Mouse (Mus musculus): ENCODE data around the gene Slain2. TPM values are rescaled to one million over a fixed set of nuclear protein-coding genes. Genes with fewer than 3 reads are reported as not detected.
A peak's percentile ranks its signal among the peaks of the same experiment; 100 is the strongest.
"Not testable (repeated sequence)": the region's sequence is repeated elsewhere in the genome, so short reads cannot be mapped to it uniquely, and the experiment has no call there.

Gene Slain2
- polyA plus RNA-seq, 1 experiment from 2014 or later: 32.6 TPM

DNA sequence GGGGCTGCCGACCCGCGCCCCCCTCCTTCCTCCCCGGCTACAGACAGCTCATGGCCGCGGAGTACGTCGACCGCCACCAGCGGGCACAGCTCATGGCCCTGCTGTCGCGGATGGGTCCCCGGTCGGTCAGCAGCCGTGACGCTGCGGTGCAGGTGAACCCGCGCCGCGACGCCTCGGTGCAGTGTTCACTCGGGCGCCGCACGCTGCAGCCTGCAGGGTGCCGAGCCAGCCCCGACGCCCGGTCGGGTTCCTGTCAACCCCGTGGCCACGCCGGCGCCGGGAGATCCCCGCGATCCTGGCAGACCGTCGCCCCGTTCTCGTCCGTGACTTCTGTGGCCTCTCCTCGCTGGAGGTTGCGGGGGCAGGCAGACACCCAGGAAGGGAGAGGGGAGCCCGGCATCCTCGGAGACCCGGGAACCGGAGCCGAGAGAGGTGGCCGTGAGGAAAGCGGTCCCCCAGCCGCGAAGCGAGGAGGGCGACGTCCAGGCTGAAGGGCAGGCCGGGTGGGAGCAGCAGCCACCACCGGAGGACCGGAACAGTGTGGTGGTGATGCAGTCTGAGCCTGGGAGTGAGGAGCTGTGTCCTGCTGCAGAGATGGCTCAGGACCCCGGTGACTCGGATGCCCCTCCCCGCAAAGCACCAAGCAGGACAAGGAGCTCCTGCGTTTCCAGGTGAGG, 99.6 kb downstream of the Slain2 start:
- ATAC-seq (ENCODE audit: insufficient number of reproducible peaks, low FRiP score): 0 out of 2 replicates have a peak, but pooled peaks have one; percentile 36

DNA sequence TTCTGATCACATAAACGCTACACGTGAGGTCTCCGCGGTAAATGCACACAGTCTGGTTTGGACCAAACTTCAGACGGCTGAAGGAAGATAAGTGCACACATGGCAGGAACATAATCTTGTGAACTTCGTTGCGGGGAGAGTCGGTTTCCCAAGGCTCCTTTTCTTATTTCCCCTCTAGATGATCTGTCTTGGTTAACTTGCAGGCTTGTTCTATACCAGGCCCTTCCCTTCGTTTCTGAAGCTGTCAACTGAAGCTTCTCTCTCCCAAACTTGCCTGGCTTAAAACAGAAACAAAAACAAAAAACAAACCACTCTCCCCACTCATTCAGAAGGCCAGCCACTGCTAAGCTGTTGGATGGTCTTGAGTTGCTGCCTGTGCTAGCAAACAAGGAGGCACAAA, 100.6 kb downstream of the Slain2 start:
- no peaks in the 10 kb centered on the region for H3K36me3 ChIP-seq
- no peak overlapping the region for H3K27ac ChIP-seq (ENCODE audit: poor library complexity, severe bottlenecking)
- H3K4me2 ChIP-seq: no peak overlapping the region
- H3K27me3 ChIP-seq (replicated peaks): peaks cover 47% of the 10 kb centered on the region
- ATAC-seq (ENCODE audit: insufficient number of reproducible peaks, low FRiP score): no peak
- 48% methylated on average over 9 of the region's 9 CpGs for WGBS
- no peak overlapping the region for H3K4me3 ChIP-seq
- H3K9me3 ChIP-seq (replicated peaks): no peaks in the 10 kb centered on the region
- H3K4me1 ChIP-seq (replicated peaks): peaks cover 12% of the 10 kb centered on the region; the same call in 1 of the 2 replicates
- no peak overlapping the region for H3K9ac ChIP-seq

More for the DNA sequence above, 99.6 kb downstream of the Slain2 start:
- H3K4me2 ChIP-seq: peak overlapping the region; percentile 96
- H3K9me3 ChIP-seq (replicated peaks); H3K36me3 ChIP-seq; H3K27ac ChIP-seq (ENCODE audit: poor library complexity, severe bottlenecking): not testable (repeated sequence)
- 2% methylated on average over 59 of the region's 65 CpGs for WGBS
- H3K4me3 ChIP-seq: peak overlapping the region; percentile 52
- H3K4me1 ChIP-seq (replicated peaks): peaks cover 12% of the 10 kb centered on the region; the same call in 1 of the 2 replicates
- peaks cover 51% of the 10 kb centered on the region for H3K27me3 ChIP-seq (replicated peaks)
- peak overlapping the region; percentile 62 for H3K9ac ChIP-seq

DNA sequence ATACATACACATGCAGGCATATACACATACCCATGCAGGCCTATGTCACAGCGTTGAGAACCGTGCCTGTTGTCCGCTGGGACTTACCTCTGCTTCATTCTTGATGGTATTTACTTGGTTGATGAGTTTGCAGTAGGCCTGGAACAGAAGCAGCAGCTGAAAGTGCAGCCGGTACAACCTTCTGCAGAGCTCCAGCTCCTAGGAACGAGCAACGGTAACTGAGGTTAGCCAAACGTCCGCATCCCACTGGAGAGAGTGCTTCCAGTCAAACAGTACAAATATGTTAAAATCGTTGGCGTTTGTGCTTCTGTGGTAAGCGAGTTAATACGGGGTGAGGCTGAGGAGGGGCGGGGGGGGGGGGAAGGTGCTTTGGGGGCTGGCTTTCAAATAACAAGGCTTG, 109.7 kb downstream of the Slain2 start:
- Histone ChIP-seq H3K36me3 (peaks cover 56% of the 10 kb centered on the region), H3K9me3 (replicated peaks) (no peaks in the 10 kb centered on the region), H3K4me1 (replicated peaks) (peaks cover 4% of the 10 kb centered on the region), H3K9ac (no peak overlapping the region), H3K4me3 (no peak overlapping the region), H3K27me3 (replicated peaks) (no peaks in the 10 kb centered on the region), H3K27ac (ENCODE audit: poor library complexity, severe bottlenecking) (no peak overlapping the region), H3K4me2 (no peak overlapping the region)
- ATAC-seq (ENCODE audit: insufficient number of reproducible peaks, low FRiP score): no peak
- 93% methylated on average over 13 of the region's 13 CpGs for WGBS

Other genes starting within 250 kb of the Slain2 start
- gene Txk, start 161.5 kb upstream of the Slain2 start, polyA plus RNA-seq (2016; fragmentation: Nextera tagmentation; extraction: Ambion mirVana): not detected in 2 replicates
- 17.1 TPM in 2 replicates for gene Tec, start 45.8 kb upstream of the Slain2 start, polyA plus RNA-seq (2016; fragmentation: Nextera tagmentation; extraction: Ambion mirVana)
- gene Gm10135, start 60.4 kb downstream of the Slain2 start, polyA plus RNA-seq (2016; fragmentation: Nextera tagmentation; extraction: Ambion mirVana): not detected in 2 replicates
- gene Slc10a4, start 92.6 kb downstream of the Slain2 start, polyA plus RNA-seq (2016; fragmentation: Nextera tagmentation; extraction: Ambion mirVana): 0.41 and 0.50 TPM in 2 replicates

Data from heart, embryonic 12.5 days (tissue).